Mouse (Mus musculus) erythroblast, adult 5-6 weeks (primary cell): Measurements from ENCODE around the gene 2010111I01Rik. TPM values are rescaled to one million over a fixed set of nuclear protein-coding genes. Genes with fewer than 3 reads are reported as not detected.
"Not testable (repeated sequence)": the region's sequence is repeated elsewhere in the genome, so short reads cannot be mapped to it uniquely, and the experiment has no call there.

ENCODE experiments used
- ATAC-seq: replicated peaks from 2 replicates; pipeline ENCODE4 v1.8.0; 2016; ENCODE audit warnings: moderate number of reproducible peaks, mild to moderate bottlenecking, moderate TSS enrichment, inconsistent platforms; ENCODE audit not compliant: poor library complexity, low FRiP score, severe bottlenecking
- total RNA-seq, 2 experiments: library from RNA; stranded (forward) in 1 of 2; stranded (reverse) in 1 of 2; fragments of 150-400 nt in 1 of 2; fragments of 200-764, 138-1000 nt in 1 of 2; gene quantifications; 2 replicates each; pipeline versions ENCODE4 v1.2.3 to v1.2.4; 2015 to 2017; ENCODE audit warnings: low replicate concordance in 2 of 2

Gene 2010111I01Rik
- total RNA-seq, 2 experiments from 2014 or later, result 3.8 to 6.4 TPM

- ATAC-seq, result no peak
Measured at GRCm38 (mm10) chr13:63071874-63072273, 107.2 kb downstream of the 2010111I01Rik start.

- no peak for ATAC-seq
Measured at GRCm38 (mm10) chr13:63072376-63072775, 107.7 kb downstream of the 2010111I01Rik start.

- ATAC-seq, result no peak
Measured at GRCm38 (mm10) chr13:63073911-63074675, 109.4 kb downstream of the 2010111I01Rik start.

GRCm38 (mm10) chr13:63074676-63074991 is 109.9 kb downstream of the 2010111I01Rik start:
- ATAC-seq, result no peak

GRCm38 (mm10) chr13:63075331-63075855 is 110.7 kb downstream of the 2010111I01Rik start:
- ATAC-seq, result no peak

GRCm38 (mm10) chr13:63080191-63080590 is 115.5 kb downstream of the 2010111I01Rik start:
- ATAC-seq, result no peak

- ATAC-seq, result no peak
Measured at GRCm38 (mm10) chr13:63080823-63081222, 116.1 kb downstream of the 2010111I01Rik start.

GRCm38 (mm10) chr13:63082555-63083136 is 118.0 kb downstream of the 2010111I01Rik start:
- ATAC-seq, result no peak

GRCm38 (mm10) chr13:63083139-63083538 is 118.4 kb downstream of the 2010111I01Rik start:
- not testable (repeated sequence) for ATAC-seq

- no peak for ATAC-seq
Measured at GRCm38 (mm10) chr13:63083663-63084062, 119.0 kb downstream of the 2010111I01Rik start.

- ATAC-seq, result no peak
Measured at GRCm38 (mm10) chr13:63087865-63088683, 123.4 kb downstream of the 2010111I01Rik start.

GRCm38 (mm10) chr13:63089513-63089912 is 124.8 kb downstream of the 2010111I01Rik start:
- no peak for ATAC-seq

- ATAC-seq, result no peak
Measured at GRCm38 (mm10) chr13:63091246-63091645, 126.6 kb downstream of the 2010111I01Rik start.

- ATAC-seq, result no peak
Measured at GRCm38 (mm10) chr13:63092299-63092698, 127.6 kb downstream of the 2010111I01Rik start.

GRCm38 (mm10) chr13:63092874-63093273 is 128.2 kb downstream of the 2010111I01Rik start:
- no peak for ATAC-seq

- ATAC-seq, result no peak
Measured at GRCm38 (mm10) chr13:63093636-63094035, 128.9 kb downstream of the 2010111I01Rik start.

GRCm38 (mm10) chr13:63094317-63095131 is 129.8 kb downstream of the 2010111I01Rik start:
- ATAC-seq, result no peak

GRCm38 (mm10) chr13:63096764-63097163 is 132.1 kb downstream of the 2010111I01Rik start:
- no peak for ATAC-seq

GRCm38 (mm10) chr13:63097440-63097930 is 132.8 kb downstream of the 2010111I01Rik start:
- no peak for ATAC-seq
